Mouse (Mus musculus) limb, embryonic 15.5 days (tissue): ENCODE results near the gene Olfr1123. TPM values are rescaled to one million over a fixed set of nuclear protein-coding genes. Genes with fewer than 3 reads are reported as not detected.
A peak's percentile ranks its signal among the peaks of the same experiment; 100 is the strongest.
"Not testable (repeated sequence)": the region's sequence is repeated elsewhere in the genome, so short reads cannot be mapped to it uniquely, and the experiment has no call there.

Source experiments
- ATAC-seq: fragments of 200-750 bp; cut with Nextera tagmentation; 2 replicates; pipeline ENCODE4 v1.8.0; 2017; ENCODE audit warnings: low read depth, moderate TSS enrichment; ENCODE audit not compliant: insufficient number of reproducible peaks, low FRiP score, low TSS enrichment
- H3K27ac ChIP-seq: fragments of 300-500 bp; sonication (generic); 2 replicates; pipeline ENCODE4 v1.5.1; 2015; ENCODE audit warnings: moderate library complexity, mild to moderate bottlenecking, inconsistent platforms
- H3K27me3 ChIP-seq: fragments of 300-500 bp; sonication (generic); 2 replicates; pipeline ENCODE4 v1.6.1; 2015; ENCODE audit warnings: inconsistent platforms
- H3K36me3 ChIP-seq: fragments of 300-500 bp; sonication (generic); 2 replicates; pipeline ENCODE4 v1.6.1; 2015; ENCODE audit warnings: inconsistent platforms
- H3K4me1 ChIP-seq: fragments of 300-500 bp; sonication (generic); 2 replicates; pipeline ENCODE4 v1.6.1; 2015; ENCODE audit warnings: inconsistent platforms
- H3K4me2 ChIP-seq: fragments of 300-500 bp; sonication (generic); 2 replicates; pipeline ENCODE4 v1.6.1; 2015; ENCODE audit warnings: mild to moderate bottlenecking, inconsistent platforms
- H3K4me3 ChIP-seq: fragments of 300-500 bp; sonication (generic); 2 replicates; pipeline ENCODE4 v1.5.1; 2015; ENCODE audit warnings: mild to moderate bottlenecking, inconsistent platforms
- H3K9ac ChIP-seq: fragments of 300-500 bp; sonication (generic); 2 replicates; pipeline ENCODE4 v1.6.1; 2015; ENCODE audit warnings: inconsistent platforms
- H3K9me3 ChIP-seq: fragments of 300-500 bp; sonication (generic); 2 replicates; pipeline ENCODE4 v1.6.1; 2016; ENCODE audit warnings: inconsistent platforms
- WGBS: fragments of 180-500 bp; shearing (Covaris S2); methylation state at CpG from one replicate; pipeline ENCODE4 v1.1.7; 2015; 5-methylcytosine and 5-hydroxymethylcytosine counted together
- polyA plus RNA-seq: library from polyadenylated mRNA; unstranded; fragments of >200 nt; fragmentation: Nextera tagmentation; extraction: Ambion mirVana; gene quantifications from 2 replicates; pipeline ENCODE4 v1.2.1, GENCODE M21; 2015

The Olfr1123 gene
- polyA plus RNA-seq = not detected in 2 replicates

- no peaks in the 10 kb centered on the region for H3K9me3 ChIP-seq
- no peak for ATAC-seq
- no peak within 1 kb of the TSS for H3K4me3 ChIP-seq
- no peak within 1 kb of the TSS for H3K27ac ChIP-seq
- no peak within 1 kb of the TSS for H3K9ac ChIP-seq
- no peak within 1 kb of the TSS for H3K4me2 ChIP-seq
- H3K27me3 ChIP-seq = no peaks in the 10 kb centered on the region
- 63% methylated on average over 1 of the region's 1 CpGs for whole genome bisulfite sequencing
- no peaks in the 10 kb centered on the region for H3K36me3 ChIP-seq
- no peaks in the 10 kb centered on the region for H3K4me1 ChIP-seq
Observed at GRCm38 (mm10) chr2:87416335-87416734, at the start of gene Olfr1123. TSS of gene Olfr1123 (plus strand) at chr2:87416635.

- no peak within 1 kb of the TSS for H3K9ac ChIP-seq
- no peak within 1 kb of the TSS for H3K27ac ChIP-seq
- H3K4me1 ChIP-seq = no peaks in the 10 kb centered on the region
- H3K36me3 ChIP-seq = no peaks in the 10 kb centered on the region
- H3K4me2 ChIP-seq = no peak within 1 kb of the TSS
- no peak for ATAC-seq
- no peaks in the 10 kb centered on the region for H3K27me3 ChIP-seq
- no peaks in the 10 kb centered on the region for H3K9me3 ChIP-seq
- no peak within 1 kb of the TSS for H3K4me3 ChIP-seq
- 36% methylated on average over 1 of the region's 1 CpGs for WGBS
Observed at GRCm38 (mm10) chr2:87369595-87369994, 46.8 kb upstream of the Olfr1123 start, which contains the start of gene Olfr1121. TSS of gene Olfr1121 (plus strand) at chr2:87369895.

GRCm38 (mm10) chr2:87371726-87372125, 44.7 kb upstream of the Olfr1123 start:
- 87% methylated on average over 4 of the region's 4 CpGs for WGBS
- H3K27me3 ChIP-seq = no peaks in the 10 kb centered on the region
- no peaks in the 10 kb centered on the region for H3K36me3 ChIP-seq
- no peak overlapping the region for H3K9ac ChIP-seq
- H3K4me3 ChIP-seq = no peak overlapping the region
- no peak for ATAC-seq
- no peak overlapping the region for H3K4me2 ChIP-seq
- H3K27ac ChIP-seq = no peak overlapping the region
- no peaks in the 10 kb centered on the region for H3K9me3 ChIP-seq
- no peaks in the 10 kb centered on the region for H3K4me1 ChIP-seq

- WGBS = 88% methylated on average over 2 of the region's 2 CpGs
- Histone ChIP-seq H3K4me1 (no peaks in the 10 kb centered on the region), H3K27me3 (no peaks in the 10 kb centered on the region), H3K36me3 (no peaks in the 10 kb centered on the region), H3K9me3 (no peaks in the 10 kb centered on the region), H3K4me2 (no peak overlapping the region), H3K4me3 (no peak overlapping the region), H3K9ac (no peak overlapping the region), H3K27ac (no peak overlapping the region)
- ATAC-seq = no peak
Observed at GRCm38 (mm10) chr2:87383935-87384334, 32.5 kb upstream of the Olfr1123 start.

- H3K9me3 ChIP-seq = no peaks in the 10 kb centered on the region
- H3K4me2 ChIP-seq = no peak within 1 kb of the TSS
- no peak within 1 kb of the TSS for H3K4me3 ChIP-seq
- 71% methylated on average over 2 of the region's 2 CpGs for WGBS
- H3K27me3 ChIP-seq = no peaks in the 10 kb centered on the region
- no peaks in the 10 kb centered on the region for H3K36me3 ChIP-seq
- no peak within 1 kb of the TSS for H3K27ac ChIP-seq
- no peak for ATAC-seq
- no peaks in the 10 kb centered on the region for H3K4me1 ChIP-seq
- no peak within 1 kb of the TSS for H3K9ac ChIP-seq
Observed at GRCm38 (mm10) chr2:87385549-87385948, 30.9 kb upstream of the Olfr1123 start, which contains the start of gene Olfr1122. TSS of gene Olfr1122 (plus strand) at chr2:87385849.

GRCm38 (mm10) chr2:87393605-87394004, 22.8 kb upstream of the Olfr1123 start:
- H3K4me2 ChIP-seq, H3K27me3 ChIP-seq, H3K36me3 ChIP-seq, H3K9ac ChIP-seq, H3K27ac ChIP-seq, H3K4me3 ChIP-seq, H3K9me3 ChIP-seq, H3K4me1 ChIP-seq: not testable (repeated sequence)
- 91% methylated on average over 5 of the region's 5 CpGs for WGBS
- ATAC-seq = 0 out of 2 replicates have a peak, but pooled peaks have one; percentile 19

- H3K27ac ChIP-seq, H3K27me3 ChIP-seq, H3K36me3 ChIP-seq, ATAC-seq, H3K9ac ChIP-seq, H3K4me3 ChIP-seq, H3K9me3 ChIP-seq, H3K4me2 ChIP-seq, H3K4me1 ChIP-seq: not testable (repeated sequence)
- WGBS = 79% methylated on average over 7 of the region's 7 CpGs
Observed at GRCm38 (mm10) chr2:87394686-87395085, 21.7 kb upstream of the Olfr1123 start.

- no peaks in the 10 kb centered on the region for H3K36me3 ChIP-seq
- 89% methylated on average over 1 of the region's 1 CpGs for WGBS
- H3K27ac ChIP-seq = no peak within 1 kb of the TSS
- H3K4me2 ChIP-seq = no peak within 1 kb of the TSS
- no peaks in the 10 kb centered on the region for H3K4me1 ChIP-seq
- H3K9me3 ChIP-seq = no peaks in the 10 kb centered on the region
- H3K4me3 ChIP-seq = no peak within 1 kb of the TSS
- no peak for ATAC-seq
- H3K9ac ChIP-seq = no peak within 1 kb of the TSS
- H3K27me3 ChIP-seq = no peaks in the 10 kb centered on the region
Observed at GRCm38 (mm10) chr2:87429975-87430374, 13.5 kb downstream of the Olfr1123 start, which contains the start of gene Olfr1124. TSS of gene Olfr1124 (plus strand) at chr2:87430275.

GRCm38 (mm10) chr2:87437731-87438130, 21.3 kb downstream of the Olfr1123 start:
- Histone ChIP-seq H3K4me2 (no peak overlapping the region), H3K9ac (no peak overlapping the region), H3K9me3 (no peaks in the 10 kb centered on the region), H3K27ac (no peak overlapping the region), H3K27me3 (no peaks in the 10 kb centered on the region), H3K36me3 (no peaks in the 10 kb centered on the region), H3K4me3 (no peak overlapping the region), H3K4me1 (no peaks in the 10 kb centered on the region)
- ATAC-seq = no peak
- WGBS = 92% methylated on average over 16 of the region's 16 CpGs

- no peaks in the 10 kb centered on the region for H3K4me1 ChIP-seq
- ATAC-seq = no peak
- no peaks in the 10 kb centered on the region for H3K36me3 ChIP-seq
Observed at GRCm38 (mm10) chr2:87453662-87454061, 37.2 kb downstream of the Olfr1123 start, which contains the start of gene Olfr1126. TSS of gene Olfr1126 (plus strand) at chr2:87453962.

GRCm38 (mm10) chr2:87461769-87462168, 45.3 kb downstream of the Olfr1123 start:
- no peaks in the 10 kb centered on the region for H3K4me1 ChIP-seq
- WGBS = 93% methylated on average over 4 of the region's 4 CpGs
- no peaks in the 10 kb centered on the region for H3K9me3 ChIP-seq
- H3K36me3 ChIP-seq = no peaks in the 10 kb centered on the region
- no peak overlapping the region for H3K4me2 ChIP-seq
- H3K27me3 ChIP-seq = no peaks in the 10 kb centered on the region
- H3K4me3 ChIP-seq = no peak overlapping the region
- no peak overlapping the region for H3K27ac ChIP-seq
- H3K9ac ChIP-seq = no peak overlapping the region
- no peak for ATAC-seq

More at GRCm38 (mm10) chr2:87453662-87454061, 37.2 kb downstream of the Olfr1123 start, which contains the start of gene Olfr1126:
- Histone ChIP-seq H3K27ac (no peak within 1 kb of the TSS), H3K9me3 (no peaks in the 10 kb centered on the region), H3K27me3 (no peaks in the 10 kb centered on the region), H3K4me3 (no peak within 1 kb of the TSS), H3K9ac (no peak within 1 kb of the TSS), H3K4me2 (no peak within 1 kb of the TSS)
